Mouse (Mus musculus): ENCODE results near the gene Dmrt2.

DNA sequence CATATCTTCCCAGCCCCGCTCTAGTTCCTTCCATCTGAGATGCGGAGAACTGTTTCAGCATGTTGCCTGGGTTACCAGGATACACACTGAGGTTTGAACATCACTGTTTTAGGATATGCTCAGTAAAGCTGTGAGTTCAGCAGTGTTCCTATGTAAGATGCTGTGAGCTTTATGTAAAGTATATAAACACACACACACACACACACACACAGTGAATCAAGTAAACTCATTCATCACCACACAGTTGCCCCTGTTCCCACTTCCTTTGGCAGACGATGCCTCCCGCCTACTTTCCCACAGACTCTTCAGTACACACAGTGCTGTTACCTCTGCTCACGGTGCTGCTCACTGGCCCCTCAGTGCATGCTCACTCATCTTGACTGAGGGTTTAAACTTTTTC lies 19.7 kb upstream of the Dmrt2 start:
- TF ChIP-seq CTCF (IDR thresholded peaks at IDR 0.05; ENCODE audit: control insufficient read depth, insufficient read depth, insufficient read length) (no peak), MAX (IDR thresholded peaks at IDR 0.05) (no peak)
